Mouse (Mus musculus) liver, adult 2 months (tissue): Measurements from ENCODE around the gene Dpep3.

Source experiments
- CTCF ChIP-seq: fragments of 200-500 bp; IDR thresholded peaks from 2 replicates; pipeline ENCODE4 v1.5.1; 2011; ENCODE audit warnings: low read depth, low read length, control low read depth
- POLR2A ChIP-seq: fragments of 200-500 bp; IDR thresholded peaks from 2 replicates; pipeline ENCODE4 v1.6.1; 2011; ENCODE audit warnings: low read length, control low read depth; ENCODE audit not compliant: insufficient read depth; ENCODE audit errors: extremely low read depth

- no peak for TF ChIP-seq CTCF
- no peak for TF ChIP-seq POLR2A
Measured at GRCm38 (mm10) chr8:106001908-106002307, 22.7 kb upstream of the Dpep3 start.
